33 mouse cellular contexts compared by ENCODE assay signal in genomic region chr5:107444251-107444650, GRCm38 (mm10). TPM values are rescaled to one million over a fixed set of nuclear protein-coding genes. Genes with fewer than 3 reads are reported as not detected.
A peak's percentile ranks its signal among the peaks of the same experiment; 100 is the strongest.
DNase-seq lines count a peak whose midpoint lies in the region; ATAC-seq and TF ChIP-seq lines count a peak whose summit lies in the region.
"Had no signal": no experiment of that assay in that cellular context is flagged by ENCODE, and none has a peak within 500 bp of the region (broad histone marks: within the 10 kb centered on the region; RNA-seq: fewer than 3 reads in every experiment).

No protein-coding gene starts in this region.

- no peak overlapping the region for H3K27ac ChIP-seq in gastrocnemius, adult 2 months
- H3K27ac ChIP-seq in midbrain, embryonic 14.5 days (replicated peaks; ENCODE audit: low read depth, low read length) = no peak overlapping the region
- H3K27ac ChIP-seq in midbrain, embryonic 16.5 days (ENCODE audit: low read length) = no peak overlapping the region
- H3K27ac ChIP-seq in forebrain, embryonic 11.5 days (ENCODE audit: low read depth, low read length) = no peak overlapping the region
- H3K27ac ChIP-seq: embryonic facial prominence, embryonic 15.5 days; forebrain, embryonic 12.5 days; forebrain, embryonic 15.5 days; heart, adult 2 months; heart, embryonic 10.5 days; heart, embryonic 13.5 days; intestine, embryonic 15.5 days had no signal

- DNase-seq in adrenal gland, postnatal 14 days = peak; percentile 37
- no peak for DNase-seq in adrenal gland, adult 8-10 months
- DNase-seq in gastrocnemius, adult 2 months = peak; percentile 27
- no peak for DNase-seq in gastrocnemius, postnatal 36 days
- DNase-seq in midbrain, embryonic 14.5 days = peak; percentile 20
- peak; percentile 18 for DNase-seq in MN1 (ENCODE audit: low spot score)
- DNase-seq in forebrain, embryonic 11.5 days (ENCODE audit: low spot score) = no peak
- DNase-seq: adrenal gland, adult 2 months; B cell, adult 2 months; cerebellum, adult 18-20 months; cerebellum, adult 9-11 months; cerebellum, postnatal 36 days; embryo, embryonic 11 days; gastrocnemius, postnatal 10 days; heart, adult 2 months; heart, postnatal 14 days; heart, postnatal 4 days; kidney, adult 11 months; kidney, adult 8-10 months had no signal

- ATAC-seq in midbrain, embryonic 14.5 days (ENCODE audit: low FRiP score, low TSS enrichment) = no peak
- ATAC-seq in midbrain, embryonic 16.5 days = no peak
- ATAC-seq in forebrain, embryonic 11.5 days (replicated peaks; ENCODE audit: low FRiP score) = no peak
- ATAC-seq: forebrain, embryonic 15.5 days; hindbrain, embryonic 16.5 days; intestine, embryonic 15.5 days had no signal

- H3K4me3 ChIP-seq in gastrocnemius, adult 2 months = no peak overlapping the region
- H3K4me3 ChIP-seq in midbrain, embryonic 14.5 days (replicated peaks; ENCODE audit: low read depth, low read length) = no peak overlapping the region
- no peak overlapping the region for H3K4me3 ChIP-seq in midbrain, embryonic 16.5 days (ENCODE audit: low read depth, low read length)
- H3K4me3 ChIP-seq in forebrain, embryonic 11.5 days (ENCODE audit: low read depth, low read length) = no peak overlapping the region
- H3K4me3 ChIP-seq: embryonic facial prominence, embryonic 15.5 days; forebrain, embryonic 12.5 days; forebrain, embryonic 15.5 days; heart, adult 2 months; heart, embryonic 10.5 days; heart, embryonic 13.5 days; intestine, embryonic 15.5 days had no signal

- H3K4me2 ChIP-seq in midbrain, embryonic 14.5 days (ENCODE audit: low read length) = no peak overlapping the region
- no peak overlapping the region for H3K4me2 ChIP-seq in midbrain, embryonic 16.5 days (ENCODE audit: low read length)
- no peak overlapping the region for H3K4me2 ChIP-seq in forebrain, embryonic 11.5 days (ENCODE audit: low read depth, low read length, severe bottlenecking)
- H3K4me2 ChIP-seq: embryonic facial prominence, embryonic 15.5 days; forebrain, embryonic 12.5 days; forebrain, embryonic 15.5 days; heart, embryonic 13.5 days; intestine, embryonic 15.5 days had no signal

- no peaks in the 10 kb centered on the region for H3K4me1 ChIP-seq in midbrain, embryonic 14.5 days (ENCODE audit: control insufficient read depth, insufficient read depth, low read length)
- no peaks in the 10 kb centered on the region for H3K4me1 ChIP-seq in midbrain, embryonic 16.5 days (ENCODE audit: control insufficient read depth, insufficient read depth, low read length)
- no peaks in the 10 kb centered on the region for H3K4me1 ChIP-seq in forebrain, embryonic 11.5 days (replicated peaks; ENCODE audit: control insufficient read depth, insufficient read depth, low read length)
- H3K4me1 ChIP-seq: embryonic facial prominence, embryonic 15.5 days; forebrain, embryonic 12.5 days; forebrain, embryonic 15.5 days; heart, embryonic 10.5 days; heart, embryonic 13.5 days; intestine, embryonic 15.5 days had no signal

- no peak for TF ChIP-seq CTCF in gastrocnemius, adult 2 months (IDR thresholded peaks at IDR 0.05)

- no peaks in the 10 kb centered on the region for H3K9me3 ChIP-seq in midbrain, embryonic 14.5 days (ENCODE audit: control insufficient read depth, low read length)
- no peaks in the 10 kb centered on the region for H3K9me3 ChIP-seq in midbrain, embryonic 16.5 days (replicated peaks; ENCODE audit: control insufficient read depth, low read length, poor library complexity, severe bottlenecking)
- no peaks in the 10 kb centered on the region for H3K9me3 ChIP-seq in forebrain, embryonic 11.5 days (ENCODE audit: control insufficient read depth, low read length)
- H3K9me3 ChIP-seq: embryonic facial prominence, embryonic 15.5 days; forebrain, embryonic 12.5 days; forebrain, embryonic 15.5 days; G1E; heart, embryonic 10.5 days; heart, embryonic 13.5 days; intestine, embryonic 15.5 days had no signal

- intact Hi-C loops in gastrocnemius, adult 2 months (cut with DNase I) = no loop called here
- intact Hi-C loops in gastrocnemius, postnatal 36 days (cut with DNase I) = no loop called here

- no peaks in the 10 kb centered on the region for H3K27me3 ChIP-seq in midbrain, embryonic 14.5 days (ENCODE audit: control insufficient read depth, insufficient read depth, low read length)
- no peaks in the 10 kb centered on the region for H3K27me3 ChIP-seq in midbrain, embryonic 16.5 days (ENCODE audit: control insufficient read depth, insufficient read depth, low read depth, low read length)
- H3K27me3 ChIP-seq in forebrain, embryonic 11.5 days (ENCODE audit: control insufficient read depth, insufficient read depth, low read length) = no peaks in the 10 kb centered on the region
- H3K27me3 ChIP-seq: CH12.LX; embryonic facial prominence, embryonic 15.5 days; forebrain, embryonic 12.5 days; forebrain, embryonic 15.5 days; heart, embryonic 13.5 days; intestine, embryonic 15.5 days had no signal

- H3K9ac ChIP-seq in midbrain, embryonic 14.5 days (replicated peaks; ENCODE audit: low read length) = no peak overlapping the region
- no peak overlapping the region for H3K9ac ChIP-seq in midbrain, embryonic 16.5 days (ENCODE audit: low read depth, low read length)
- H3K9ac ChIP-seq in forebrain, embryonic 11.5 days (ENCODE audit: low read length) = no peak overlapping the region
- H3K9ac ChIP-seq: embryonic facial prominence, embryonic 15.5 days; forebrain, embryonic 12.5 days; forebrain, embryonic 15.5 days; heart, embryonic 13.5 days; intestine, embryonic 15.5 days had no signal

- no peaks in the 10 kb centered on the region for H3K36me3 ChIP-seq in midbrain, embryonic 14.5 days (ENCODE audit: control insufficient read depth, insufficient read depth, low read length)
- H3K36me3 ChIP-seq in midbrain, embryonic 16.5 days (ENCODE audit: control insufficient read depth, insufficient read depth, low read length) = no peaks in the 10 kb centered on the region
- no peaks in the 10 kb centered on the region for H3K36me3 ChIP-seq in forebrain, embryonic 11.5 days (ENCODE audit: control insufficient read depth, insufficient read depth, low read length)
- H3K36me3 ChIP-seq: embryonic facial prominence, embryonic 15.5 days; forebrain, embryonic 12.5 days; forebrain, embryonic 15.5 days; heart, embryonic 10.5 days; intestine, embryonic 15.5 days had no signal

- 79% methylated on average over 4 of the region's 4 CpGs for WGBS in midbrain, embryonic 14.5 days
- WGBS in midbrain, embryonic 16.5 days = 81% methylated on average over 4 of the region's 4 CpGs
- 89% methylated on average over 4 of the region's 4 CpGs for WGBS in forebrain, embryonic 11.5 days

RNA-seq across cellular contexts. Expression of gene Btbd8, which starts 6.5 kb away (rescaled TPM):
- 6.8 and 7.2 TPM in 2 replicates for total RNA-seq in adrenal gland, postnatal 14 days (2021)
- total RNA-seq in adrenal gland, adult 8-10 months (2022) = 10 to 100 TPM in 1 of 4 experiments, 1 to 10 TPM in 3; 5.1 to 11.5 (median 8.9) TPM
- 1 to 10 TPM; 5.5 to 8.5 TPM for total RNA-seq in gastrocnemius, adult 2 months (2021)
- 1 to 10 TPM; 5.9 to 9.0 TPM for total RNA-seq in gastrocnemius, postnatal 36 days (2021)
- 14.7 and 19.9 TPM in 2 replicates for polyA plus RNA-seq in midbrain, embryonic 14.5 days (2014; fragmentation: Nextera tagmentation; extraction: Ambion mirVana)
- polyA plus RNA-seq in midbrain, embryonic 16.5 days (2015; fragmentation: Nextera tagmentation; extraction: Ambion mirVana) = 23.5 and 24.9 TPM in 2 replicates
- polyA plus RNA-seq in forebrain, embryonic 11.5 days (2014; fragmentation: Nextera tagmentation; extraction: Ambion mirVana) = 9.4 and 10.0 TPM in 2 replicates

RNA-seq across cellular contexts. Expression of gene Lpcat2b, which starts 12.9 kb away (rescaled TPM):
- not detected in 2 replicates for total RNA-seq in adrenal gland, postnatal 14 days (2021)
- total RNA-seq in adrenal gland, adult 8-10 months (2022) = not detected
- not detected for total RNA-seq in gastrocnemius, adult 2 months (2021)
- total RNA-seq in gastrocnemius, postnatal 36 days (2021) = not detected
- not detected in 2 replicates for polyA plus RNA-seq in midbrain, embryonic 14.5 days (2014; fragmentation: Nextera tagmentation; extraction: Ambion mirVana)
- polyA plus RNA-seq in midbrain, embryonic 16.5 days (2015; fragmentation: Nextera tagmentation; extraction: Ambion mirVana) = not detected in 2 replicates
- polyA plus RNA-seq in forebrain, embryonic 11.5 days (2014; fragmentation: Nextera tagmentation; extraction: Ambion mirVana) = not detected in 2 replicates
- total RNA-seq: adrenal gland, adult 2 months; CH12.LX; gastrocnemius, postnatal 10 days; granulocyte monocyte progenitor cell, adult 5-6 weeks; heart, adult 2 months; heart, postnatal 14 days; heart, postnatal 4 days had no signal
- polyA plus RNA-seq: adrenal gland, adult 2 months; embryonic facial prominence, embryonic 11.5 days; embryonic facial prominence, embryonic 15.5 days; forebrain, embryonic 12.5 days; forebrain, embryonic 15.5 days; G1E; heart, embryonic 10.5 days; heart, embryonic 13.5 days; heart, embryonic 16.5 days; hindbrain, embryonic 11.5 days; hindbrain, embryonic 16.5 days; intestine, embryonic 15.5 days had no signal

RNA-seq across cellular contexts. Expression of gene Ephx4, which starts 41.7 kb away (rescaled TPM):
- total RNA-seq in adrenal gland, postnatal 14 days (2021) = 0.74 and 0.86 TPM in 2 replicates
- total RNA-seq in adrenal gland, adult 8-10 months (2022) = 1 to 10 TPM; 1.4 to 3.1 (median 2.1) TPM
- total RNA-seq in gastrocnemius, adult 2 months (2021) = under 1 TPM; 0.67 to 0.99 TPM
- 1 to 10 TPM in 1 of 2 experiments, under 1 TPM in 1; 0.47 to 1.1 TPM for total RNA-seq in gastrocnemius, postnatal 36 days (2021)
- 0.93 and 2.9 TPM in 2 replicates for polyA plus RNA-seq in midbrain, embryonic 14.5 days (2014; fragmentation: Nextera tagmentation; extraction: Ambion mirVana)
- 2.1 and 3.2 TPM in 2 replicates for polyA plus RNA-seq in midbrain, embryonic 16.5 days (2015; fragmentation: Nextera tagmentation; extraction: Ambion mirVana)
- polyA plus RNA-seq in forebrain, embryonic 11.5 days (2014; fragmentation: Nextera tagmentation; extraction: Ambion mirVana) = 0.95 and 1.1 TPM in 2 replicates
- total RNA-seq: G1E; granulocyte monocyte progenitor cell, adult 5-6 weeks had no signal
- polyA plus RNA-seq: G1E had no signal

Comparison
In these comparisons a context has a peak if more than half of its experiments do, and no peak if none do; other contexts are left out.
1. DNase-seq: peak in adrenal gland, postnatal 14 days (single experiment), gastrocnemius, adult 2 months (single experiment), midbrain, embryonic 14.5 days (single experiment) and MN1 (single experiment); none in adrenal gland, adult 8-10 months (single experiment), gastrocnemius, postnatal 36 days (0 of 2) and forebrain, embryonic 11.5 days (single experiment).